Mouse (Mus musculus): ENCODE data around the gene Mrtfb. TPM values are rescaled to one million over a fixed set of nuclear protein-coding genes. Genes with fewer than 3 reads are reported as not detected.
A peak's percentile ranks its signal among the peaks of the same experiment; 100 is the strongest.

The Mrtfb gene
- polyA plus RNA-seq, 1 experiment, result 11.9 TPM

DNA sequence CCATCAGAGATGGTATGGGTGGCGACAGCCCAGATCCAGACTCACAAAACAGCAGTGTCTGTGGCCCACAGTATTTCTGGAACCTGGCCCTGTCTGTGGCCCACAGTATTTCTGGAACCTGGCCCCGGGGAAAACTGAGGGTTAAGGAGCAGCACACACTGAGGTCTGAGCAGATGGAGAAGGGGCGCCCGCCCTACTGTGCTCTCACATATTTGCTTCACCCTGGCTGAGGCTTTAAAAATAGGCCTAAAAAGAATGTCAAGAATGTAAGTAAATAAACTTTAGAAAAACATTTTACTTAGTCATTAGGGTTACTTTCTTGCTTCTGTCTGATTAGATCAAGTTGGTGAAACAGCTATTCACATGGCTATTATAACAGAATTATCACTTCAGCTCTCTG is 131.0 kb downstream of the Mrtfb start:
- Histone ChIP-seq H3K4me1 (ENCODE audit: control insufficient read depth, insufficient read depth, low read length) (no peaks in the 10 kb centered on the region), H3K27me3 (ENCODE audit: control insufficient read depth, insufficient read depth, low read length) (no peaks in the 10 kb centered on the region), H3K4me3 (ENCODE audit: control insufficient read depth, low read depth, low read length) (no peak overlapping the region), H3K36me3 (ENCODE audit: control insufficient read depth, insufficient read depth, low read length) (no peaks in the 10 kb centered on the region; the same call in 1 of the 2 replicates), H3K27ac (ENCODE audit: control insufficient read depth, insufficient read depth, low read depth, low read length) (no peak overlapping the region)
- TF ChIP-seq POLR2A (IDR thresholded peaks at IDR 0.05; ENCODE audit: control insufficient read depth, low read depth, low read length), result no peak
- TF ChIP-seq CTCF (IDR thresholded peaks at IDR 0.05; ENCODE audit: control insufficient read depth, insufficient read depth, insufficient replicate concordance, low read depth, low read length), result no peak

- peaks cover 10% of the 10 kb centered on the region for H3K36me3 ChIP-seq (ENCODE audit: control insufficient read depth, insufficient read depth, low read length)
- no peak overlapping the region for H3K27ac ChIP-seq (ENCODE audit: control insufficient read depth, insufficient read depth, low read depth, low read length)
- no peak for TF ChIP-seq POLR2A (IDR thresholded peaks at IDR 0.05; ENCODE audit: control insufficient read depth, low read depth, low read length)
- no peaks in the 10 kb centered on the region for H3K4me1 ChIP-seq (ENCODE audit: control insufficient read depth, insufficient read depth, low read length)
- H3K4me3 ChIP-seq (ENCODE audit: control insufficient read depth, low read depth, low read length), result peak overlapping the region; percentile 85
- no peaks in the 10 kb centered on the region for H3K27me3 ChIP-seq (ENCODE audit: control insufficient read depth, insufficient read depth, low read length)
Observed at GRCm38 (mm10) chr16:13400375-13400774, 144.1 kb downstream of the Mrtfb start.

- peak overlapping the region; percentile 9; the same call in 1 of the 2 replicates for H3K27ac ChIP-seq (ENCODE audit: control insufficient read depth, insufficient read depth, low read depth, low read length)
- H3K27me3 ChIP-seq (ENCODE audit: control insufficient read depth, insufficient read depth, low read length), result no peaks in the 10 kb centered on the region
- no peak for TF ChIP-seq CTCF (IDR thresholded peaks at IDR 0.05; ENCODE audit: control insufficient read depth, insufficient read depth, insufficient replicate concordance, low read depth, low read length)
- TF ChIP-seq POLR2A (IDR thresholded peaks at IDR 0.05; ENCODE audit: control insufficient read depth, low read depth, low read length), result peak; percentile 26; the same call in 1 of the 2 replicates
- no peaks in the 10 kb centered on the region for H3K4me1 ChIP-seq (ENCODE audit: control insufficient read depth, insufficient read depth, low read length)
- peaks cover 10% of the 10 kb centered on the region for H3K36me3 ChIP-seq (ENCODE audit: control insufficient read depth, insufficient read depth, low read length)
- H3K4me3 ChIP-seq (ENCODE audit: control insufficient read depth, low read depth, low read length), result peak overlapping the region; percentile 85
Observed at GRCm38 (mm10) chr16:13401591-13401990, 145.3 kb downstream of the Mrtfb start.

GRCm38 (mm10) chr16:13404656-13405055 is 148.4 kb downstream of the Mrtfb start:
- Histone ChIP-seq H3K36me3 (ENCODE audit: control insufficient read depth, insufficient read depth, low read length) (peaks cover 8% of the 10 kb centered on the region), H3K27me3 (ENCODE audit: control insufficient read depth, insufficient read depth, low read length) (no peaks in the 10 kb centered on the region), H3K4me1 (ENCODE audit: control insufficient read depth, insufficient read depth, low read length) (no peaks in the 10 kb centered on the region), H3K27ac (ENCODE audit: control insufficient read depth, insufficient read depth, low read depth, low read length) (no peak overlapping the region), H3K4me3 (ENCODE audit: control insufficient read depth, low read depth, low read length) (peak overlapping the region; percentile 70)
- TF ChIP-seq POLR2A (IDR thresholded peaks at IDR 0.05; ENCODE audit: control insufficient read depth, low read depth, low read length) (0 out of 2 replicates have a peak, but pooled peaks have one; percentile 27), CTCF (IDR thresholded peaks at IDR 0.05; ENCODE audit: control insufficient read depth, insufficient read depth, insufficient replicate concordance, low read depth, low read length) (no peak)

GRCm38 (mm10) chr16:13405403-13405802 is 149.1 kb downstream of the Mrtfb start:
- H3K27ac ChIP-seq (ENCODE audit: control insufficient read depth, insufficient read depth, low read depth, low read length), result no peak overlapping the region
- H3K4me1 ChIP-seq (ENCODE audit: control insufficient read depth, insufficient read depth, low read length), result no peaks in the 10 kb centered on the region
- peak overlapping the region; percentile 70 for H3K4me3 ChIP-seq (ENCODE audit: control insufficient read depth, low read depth, low read length)
- peaks cover 7% of the 10 kb centered on the region for H3K36me3 ChIP-seq (ENCODE audit: control insufficient read depth, insufficient read depth, low read length)
- TF ChIP-seq CTCF (IDR thresholded peaks at IDR 0.05; ENCODE audit: control insufficient read depth, insufficient read depth, insufficient replicate concordance, low read depth, low read length), result no peak
- TF ChIP-seq POLR2A (IDR thresholded peaks at IDR 0.05; ENCODE audit: control insufficient read depth, low read depth, low read length), result no peak
- no peaks in the 10 kb centered on the region for H3K27me3 ChIP-seq (ENCODE audit: control insufficient read depth, insufficient read depth, low read length)

DNA sequence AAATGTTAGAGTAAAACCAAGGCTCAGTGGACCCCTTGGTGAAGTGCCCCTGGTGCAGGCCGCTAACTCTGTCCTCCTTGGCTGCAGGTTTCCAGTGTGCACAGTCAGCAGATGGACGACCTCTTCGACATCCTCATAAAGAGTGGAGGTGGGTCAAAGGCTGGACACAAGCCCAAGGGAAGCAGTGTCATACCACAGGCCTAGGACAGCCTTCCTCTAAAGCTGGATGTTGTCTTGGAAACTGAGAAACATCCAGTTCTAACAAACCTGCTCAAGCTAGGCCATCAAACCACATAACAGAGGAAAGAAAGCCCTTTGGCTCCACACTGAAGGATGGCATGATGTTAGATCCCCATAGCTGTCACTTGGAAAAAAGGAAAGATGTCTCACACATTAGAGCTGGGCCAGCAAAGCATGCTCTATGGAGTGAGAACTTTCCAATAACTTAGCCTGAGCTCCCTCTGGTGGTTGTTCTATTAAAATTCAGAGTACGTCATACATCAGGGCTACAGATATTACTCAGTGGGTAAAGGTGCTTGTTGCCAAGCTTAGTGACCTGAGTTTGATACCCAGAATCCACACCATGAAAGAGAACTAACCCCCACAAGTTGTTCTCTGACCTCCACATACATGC is 153.4 kb downstream of the Mrtfb start:
- TF ChIP-seq CTCF (IDR thresholded peaks at IDR 0.05; ENCODE audit: control insufficient read depth, insufficient read depth, insufficient replicate concordance, low read depth, low read length), result no peak
- TF ChIP-seq POLR2A (IDR thresholded peaks at IDR 0.05; ENCODE audit: control insufficient read depth, low read depth, low read length), result no peak
- no peak overlapping the region for H3K27ac ChIP-seq (ENCODE audit: control insufficient read depth, insufficient read depth, low read depth, low read length)

GRCm38 (mm10) chr16:13410760-13411159 is 154.5 kb downstream of the Mrtfb start:
- Histone ChIP-seq H3K36me3 (ENCODE audit: control insufficient read depth, insufficient read depth, low read length) (peaks cover 1% of the 10 kb centered on the region; the same call in 1 of the 2 replicates), H3K27me3 (ENCODE audit: control insufficient read depth, insufficient read depth, low read length) (no peaks in the 10 kb centered on the region)

More for the DNA sequence above, 153.4 kb downstream of the Mrtfb start:
- H3K4me3 ChIP-seq (ENCODE audit: control insufficient read depth, low read depth, low read length), result no peak overlapping the region
- H3K4me1 ChIP-seq (ENCODE audit: control insufficient read depth, insufficient read depth, low read length), result no peaks in the 10 kb centered on the region
- H3K27me3 ChIP-seq (ENCODE audit: control insufficient read depth, insufficient read depth, low read length), result no peaks in the 10 kb centered on the region
- H3K36me3 ChIP-seq (ENCODE audit: control insufficient read depth, insufficient read depth, low read length), result peaks cover 1% of the 10 kb centered on the region; the same call in 1 of the 2 replicates

More at GRCm38 (mm10) chr16:13410760-13411159, 154.5 kb downstream of the Mrtfb start:
- Histone ChIP-seq H3K4me1 (ENCODE audit: control insufficient read depth, insufficient read depth, low read length) (no peaks in the 10 kb centered on the region), H3K4me3 (ENCODE audit: control insufficient read depth, low read depth, low read length) (no peak overlapping the region), H3K27ac (ENCODE audit: control insufficient read depth, insufficient read depth, low read depth, low read length) (no peak overlapping the region)
- no peak for TF ChIP-seq POLR2A (IDR thresholded peaks at IDR 0.05; ENCODE audit: control insufficient read depth, low read depth, low read length)
- TF ChIP-seq CTCF (IDR thresholded peaks at IDR 0.05; ENCODE audit: control insufficient read depth, insufficient read depth, insufficient replicate concordance, low read depth, low read length), result no peak
